Mouse (Mus musculus): ENCODE data around the gene Lin54. TPM values are rescaled to one million over a fixed set of nuclear protein-coding genes. Genes with fewer than 3 reads are reported as not detected.

Gene Lin54
- polyA plus RNA-seq, 1 experiment, result 2.9 TPM

DNA sequence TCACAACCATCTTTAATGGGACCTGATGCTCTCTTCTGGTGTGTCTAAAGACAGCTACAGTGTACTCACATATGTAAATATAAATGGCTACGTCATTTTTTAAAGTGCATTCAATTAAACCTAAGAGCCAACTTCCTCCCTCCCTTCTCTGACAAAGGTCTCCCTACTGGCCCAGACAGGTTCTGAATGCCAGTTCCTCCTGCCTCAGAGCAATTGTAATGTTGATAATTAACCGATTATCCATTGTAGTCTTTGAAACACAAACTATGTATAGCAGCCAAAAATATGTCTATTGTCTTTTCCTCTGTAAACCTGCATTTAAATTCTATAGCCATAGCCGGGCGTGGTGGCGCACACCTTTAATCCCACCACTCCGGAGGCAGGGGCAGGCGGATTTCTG is 33.1 kb downstream of the Lin54 start:
- no peaks in the 10 kb centered on the region for H3K27me3 ChIP-seq (ENCODE audit: control insufficient read depth, insufficient read depth, insufficient read length)
- peaks cover 5% of the 10 kb centered on the region for H3K36me3 ChIP-seq (ENCODE audit: control insufficient read depth, insufficient read depth)
- no peak for TF ChIP-seq MYOG (IDR thresholded peaks at IDR 0.05; ENCODE audit: control insufficient read depth in 1 of 3, insufficient read depth in 1 of 3, insufficient read length in 2 of 3, low read depth in 2 of 3)
- no peak for TF ChIP-seq SRF (IDR thresholded peaks at IDR 0.05; ENCODE audit: control insufficient read depth, insufficient read length, low read depth)
- TF ChIP-seq POLR2AphosphoS2 (IDR thresholded peaks at IDR 0.05; ENCODE audit: insufficient read length, low read depth), result no peak
- TF ChIP-seq E2F4 (IDR thresholded peaks at IDR 0.05; ENCODE audit: insufficient read depth), result no peak
- no peak for TF ChIP-seq MYOD1 (IDR thresholded peaks at IDR 0.05; ENCODE audit: control insufficient read depth in 1 of 3, insufficient read length in 2 of 3, low read depth in 2 of 3)
- TF ChIP-seq REST (IDR thresholded peaks at IDR 0.05; ENCODE audit: insufficient read depth, insufficient read length), result no peak
- TF ChIP-seq CEBPB (IDR thresholded peaks at IDR 0.05; ENCODE audit: insufficient read depth, poor library complexity, severe bottlenecking), result no peak
- no peak for TF ChIP-seq MAX (IDR thresholded peaks at IDR 0.05; ENCODE audit: low read depth)
- no peak for TF ChIP-seq TCF3 (IDR thresholded peaks at IDR 0.05; ENCODE audit: insufficient read length, low read depth)
- TF ChIP-seq USF1 (IDR thresholded peaks at IDR 0.05; ENCODE audit: low read depth), result no peak
- TF ChIP-seq TCF12 (IDR thresholded peaks at IDR 0.05; ENCODE audit: insufficient read depth, poor library complexity, severe bottlenecking), result no peak
- TF ChIP-seq POLR2A (IDR thresholded peaks at IDR 0.05; ENCODE audit: insufficient read length, low read depth), result no peak
- H3K4me3 ChIP-seq, result no peak overlapping the region
- no peaks in the 10 kb centered on the region for H3K79me2 ChIP-seq (ENCODE audit: control insufficient read depth, insufficient read depth)
- no peak overlapping the region for H3ac ChIP-seq (ENCODE audit: control insufficient read depth, insufficient read length)
- no peak overlapping the region for H3K4me2 ChIP-seq (ENCODE audit: low read depth)

- no peak for TF ChIP-seq POLR2AphosphoS2 (IDR thresholded peaks at IDR 0.05; ENCODE audit: insufficient read length, low read depth)
- TF ChIP-seq REST (IDR thresholded peaks at IDR 0.05; ENCODE audit: insufficient read depth, insufficient read length), result no peak
- no peak for TF ChIP-seq USF1 (IDR thresholded peaks at IDR 0.05; ENCODE audit: low read depth)
- TF ChIP-seq MYOD1 (IDR thresholded peaks at IDR 0.05; ENCODE audit: control insufficient read depth in 1 of 3, insufficient read length in 2 of 3, low read depth in 2 of 3), result no peak
- TF ChIP-seq POLR2A (IDR thresholded peaks at IDR 0.05; ENCODE audit: insufficient read length, low read depth), result no peak
- TF ChIP-seq SRF (IDR thresholded peaks at IDR 0.05; ENCODE audit: control insufficient read depth, insufficient read length, low read depth), result no peak
- TF ChIP-seq CEBPB (IDR thresholded peaks at IDR 0.05; ENCODE audit: insufficient read depth, poor library complexity, severe bottlenecking), result no peak
- no peak for TF ChIP-seq MAX (IDR thresholded peaks at IDR 0.05; ENCODE audit: low read depth)
- TF ChIP-seq TCF12 (IDR thresholded peaks at IDR 0.05; ENCODE audit: insufficient read depth, poor library complexity, severe bottlenecking), result no peak
- no peak for TF ChIP-seq E2F4 (IDR thresholded peaks at IDR 0.05; ENCODE audit: insufficient read depth)
- TF ChIP-seq MYOG (IDR thresholded peaks at IDR 0.05; ENCODE audit: control insufficient read depth in 1 of 3, insufficient read depth in 1 of 3, insufficient read length in 2 of 3, low read depth in 2 of 3), result no peak
- TF ChIP-seq TCF3 (IDR thresholded peaks at IDR 0.05; ENCODE audit: insufficient read length, low read depth), result no peak
- H3K36me3 ChIP-seq (ENCODE audit: control insufficient read depth, insufficient read depth), result peaks cover 5% of the 10 kb centered on the region
- H3K4me2 ChIP-seq (ENCODE audit: low read depth), result no peak overlapping the region
- H3K4me3 ChIP-seq, result no peak overlapping the region
- no peak overlapping the region for H3ac ChIP-seq (ENCODE audit: control insufficient read depth, insufficient read length)
- no peaks in the 10 kb centered on the region for H3K27me3 ChIP-seq (ENCODE audit: control insufficient read depth, insufficient read depth, insufficient read length)
- H3K79me2 ChIP-seq (ENCODE audit: control insufficient read depth, insufficient read depth), result no peaks in the 10 kb centered on the region
Measured at GRCm38 (mm10) chr5:100466624-100467023, 33.8 kb downstream of the Lin54 start.

DNA sequence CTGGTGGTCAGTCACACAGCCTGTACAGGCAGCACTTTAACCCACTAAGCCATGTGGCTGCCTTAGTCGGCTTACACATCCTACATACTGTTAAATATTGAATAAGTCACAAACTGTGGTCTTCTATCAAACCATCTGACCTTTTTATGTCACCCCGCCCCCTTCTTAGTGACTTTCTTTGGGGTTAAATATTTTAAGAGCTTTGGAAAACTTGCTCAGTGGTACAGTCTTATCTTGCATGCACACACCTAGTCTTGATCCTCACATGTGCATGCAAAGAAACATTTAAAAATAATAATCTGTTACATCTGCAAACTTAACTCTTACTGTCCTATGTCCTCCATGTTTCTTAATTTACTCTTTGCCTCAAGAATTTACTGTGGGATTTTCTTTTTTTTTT is 38.1 kb downstream of the Lin54 start:
- Histone ChIP-seq H3K79me2 (ENCODE audit: control insufficient read depth, insufficient read depth) (no peaks in the 10 kb centered on the region), H3K4me3 (no peak overlapping the region), H3K36me3 (ENCODE audit: control insufficient read depth, insufficient read depth) (peaks cover 13% of the 10 kb centered on the region), H3ac (ENCODE audit: control insufficient read depth, insufficient read length) (no peak overlapping the region), H3K4me2 (ENCODE audit: low read depth) (no peak overlapping the region), H3K27me3 (ENCODE audit: control insufficient read depth, insufficient read depth, insufficient read length) (no peaks in the 10 kb centered on the region)
- TF ChIP-seq CEBPB (IDR thresholded peaks at IDR 0.05; ENCODE audit: insufficient read depth, poor library complexity, severe bottlenecking) (no peak), REST (IDR thresholded peaks at IDR 0.05; ENCODE audit: insufficient read depth, insufficient read length) (no peak), POLR2A (IDR thresholded peaks at IDR 0.05; ENCODE audit: insufficient read length, low read depth) (no peak), MYOD1 (IDR thresholded peaks at IDR 0.05; ENCODE audit: control insufficient read depth in 1 of 3, insufficient read length in 2 of 3, low read depth in 2 of 3) (no peak), E2F4 (IDR thresholded peaks at IDR 0.05; ENCODE audit: insufficient read depth) (no peak), MYOG (IDR thresholded peaks at IDR 0.05; ENCODE audit: control insufficient read depth in 1 of 3, insufficient read depth in 1 of 3, insufficient read length in 2 of 3, low read depth in 2 of 3) (no peak), SRF (IDR thresholded peaks at IDR 0.05; ENCODE audit: control insufficient read depth, insufficient read length, low read depth) (no peak), TCF3 (IDR thresholded peaks at IDR 0.05; ENCODE audit: insufficient read length, low read depth) (no peak), USF1 (IDR thresholded peaks at IDR 0.05; ENCODE audit: low read depth) (no peak), POLR2AphosphoS2 (IDR thresholded peaks at IDR 0.05; ENCODE audit: insufficient read length, low read depth) (no peak), TCF12 (IDR thresholded peaks at IDR 0.05; ENCODE audit: insufficient read depth, poor library complexity, severe bottlenecking) (no peak), MAX (IDR thresholded peaks at IDR 0.05; ENCODE audit: low read depth) (no peak)

DNA sequence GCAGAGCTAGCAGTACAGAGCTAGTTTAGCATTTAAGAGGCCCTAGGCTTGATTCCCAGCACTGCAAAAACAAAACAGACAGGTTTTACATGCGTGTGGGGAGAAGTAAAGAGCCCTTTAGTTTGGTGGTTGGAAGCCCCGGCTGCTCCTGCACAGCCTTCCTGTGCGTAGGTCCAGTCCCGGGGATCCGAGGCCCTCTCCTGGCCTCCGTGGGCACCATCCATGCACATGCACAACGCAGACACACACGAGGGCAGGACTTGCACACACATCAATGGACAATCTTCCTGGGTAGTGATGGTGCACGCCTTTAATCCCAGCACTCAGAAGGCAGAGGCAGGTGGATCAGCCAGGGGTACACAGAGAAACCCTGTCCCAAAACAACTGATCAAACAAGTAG is 38.9 kb downstream of the Lin54 start:
- Histone ChIP-seq H3K79me2 (ENCODE audit: control insufficient read depth, insufficient read depth) (no peaks in the 10 kb centered on the region), H3K27me3 (ENCODE audit: control insufficient read depth, insufficient read depth, insufficient read length) (no peaks in the 10 kb centered on the region), H3K4me3 (no peak overlapping the region), H3ac (ENCODE audit: control insufficient read depth, insufficient read length) (no peak overlapping the region), H3K4me2 (ENCODE audit: low read depth) (no peak overlapping the region), H3K36me3 (ENCODE audit: control insufficient read depth, insufficient read depth) (peaks cover 10% of the 10 kb centered on the region)
- TF ChIP-seq USF1 (IDR thresholded peaks at IDR 0.05; ENCODE audit: low read depth), result no peak
- no peak for TF ChIP-seq MAX (IDR thresholded peaks at IDR 0.05; ENCODE audit: low read depth)
- no peak for TF ChIP-seq MYOD1 (IDR thresholded peaks at IDR 0.05; ENCODE audit: control insufficient read depth in 1 of 3, insufficient read length in 2 of 3, low read depth in 2 of 3)
- TF ChIP-seq TCF3 (IDR thresholded peaks at IDR 0.05; ENCODE audit: insufficient read length, low read depth), result no peak
- TF ChIP-seq TCF12 (IDR thresholded peaks at IDR 0.05; ENCODE audit: insufficient read depth, poor library complexity, severe bottlenecking), result no peak
- TF ChIP-seq REST (IDR thresholded peaks at IDR 0.05; ENCODE audit: insufficient read depth, insufficient read length), result no peak

- no peaks in the 10 kb centered on the region for H3K27me3 ChIP-seq (ENCODE audit: control insufficient read depth, insufficient read depth, insufficient read length)
- H3K36me3 ChIP-seq (ENCODE audit: control insufficient read depth, insufficient read depth), result peaks cover 8% of the 10 kb centered on the region
- no peak overlapping the region for H3K4me3 ChIP-seq
- TF ChIP-seq MYOD1 (IDR thresholded peaks at IDR 0.05; ENCODE audit: control insufficient read depth in 1 of 3, insufficient read length in 2 of 3, low read depth in 2 of 3) (no peak), POLR2A (IDR thresholded peaks at IDR 0.05; ENCODE audit: insufficient read length, low read depth) (no peak), REST (IDR thresholded peaks at IDR 0.05; ENCODE audit: insufficient read depth, insufficient read length) (no peak), SRF (IDR thresholded peaks at IDR 0.05; ENCODE audit: control insufficient read depth, insufficient read length, low read depth) (no peak), TCF12 (IDR thresholded peaks at IDR 0.05; ENCODE audit: insufficient read depth, poor library complexity, severe bottlenecking) (no peak)
- H3K79me2 ChIP-seq (ENCODE audit: control insufficient read depth, insufficient read depth), result no peaks in the 10 kb centered on the region
- H3ac ChIP-seq (ENCODE audit: control insufficient read depth, insufficient read length), result no peak overlapping the region
- H3K4me2 ChIP-seq (ENCODE audit: low read depth), result no peak overlapping the region
Measured at GRCm38 (mm10) chr5:100459468-100459867, 41.0 kb downstream of the Lin54 start.
